Mouse (Mus musculus): Measurements from ENCODE around the gene Vmn2r59.
"Not testable (repeated sequence)": the region's sequence is repeated elsewhere in the genome, so short reads cannot be mapped to it uniquely, and the experiment has no call there.

The Vmn2r59 gene

DNA sequence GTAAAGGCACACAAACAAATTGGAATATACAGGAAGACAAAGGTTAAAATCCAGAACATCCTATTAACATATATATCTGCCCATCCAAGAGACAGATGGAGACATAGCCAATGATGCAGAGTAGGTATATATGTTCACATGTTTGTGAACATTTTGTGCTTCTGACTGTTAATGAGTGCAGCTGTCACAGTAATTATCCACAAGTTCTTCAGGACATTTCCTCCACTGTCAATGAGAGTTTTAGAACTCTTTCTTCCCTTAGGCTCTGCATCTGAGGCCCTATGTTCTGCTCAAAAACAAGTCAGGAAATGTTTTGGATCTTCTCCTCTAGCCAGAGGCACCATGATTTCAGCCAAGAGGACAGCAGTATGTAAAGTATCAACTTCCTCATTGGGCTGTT, at the start of gene Vmn2r59:
Gene Vmn2r59, minus strand, starts transcription at position 101 of the 400 bp plus-strand sequence.
- DNase-seq (ENCODE audit: low read depth, low spot score), result no peak

DNA sequence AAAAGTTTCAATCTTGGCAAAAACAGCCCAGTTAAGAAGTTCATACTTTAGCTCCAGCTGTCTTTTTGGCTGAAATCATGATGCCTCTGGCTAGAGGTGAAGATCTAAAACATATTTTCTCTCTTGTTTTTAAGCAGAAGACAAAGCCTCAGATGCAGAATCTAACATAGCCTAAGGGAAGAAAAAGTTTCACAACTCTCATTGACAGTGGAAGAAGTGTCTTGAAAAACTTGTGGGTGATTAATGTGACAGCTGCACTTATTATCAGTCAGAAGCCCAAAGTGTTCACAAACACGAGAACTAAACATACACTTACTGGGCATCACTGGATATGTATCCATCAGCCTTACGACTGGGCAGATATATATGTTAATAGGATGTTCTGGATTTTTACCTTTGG, 48.6 kb upstream of the Vmn2r59 start, which contains the start of gene Vmn2r60:
Gene Vmn2r60, plus strand, starts transcription at position 301 of the 400 bp plus-strand sequence.
- DNase-seq (ENCODE audit: low read depth, low spot score), result no peak

DNA sequence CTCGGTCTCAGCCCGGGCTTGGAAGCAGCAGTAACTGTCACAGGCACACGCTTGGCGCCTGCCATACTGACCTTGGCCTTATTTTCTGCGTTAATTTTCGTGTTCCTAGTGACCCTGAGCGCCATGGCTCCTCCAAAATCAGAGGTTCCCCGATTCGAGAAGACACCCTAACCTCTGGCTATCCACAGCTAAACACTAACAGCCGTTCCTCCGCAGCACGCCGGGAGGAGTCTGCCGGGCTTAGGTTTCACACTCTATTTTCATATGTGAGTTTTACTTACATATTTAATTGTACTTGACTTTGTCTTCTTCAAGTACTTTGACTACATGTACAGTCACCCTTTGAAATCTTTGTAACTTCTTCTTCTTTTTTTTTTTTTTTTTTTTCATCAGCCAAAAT, 48.2 kb upstream of the Vmn2r59 start:
- DNase-seq (ENCODE audit: low read depth, low spot score), result not testable (repeated sequence)

All from WW6 (cell line).